Mouse (Mus musculus) liver, adult (tissue): Measurements from ENCODE around the gene Cdc123.

Experiments used
- GATA4 ChIP-seq: IDR thresholded peaks from 2 replicates; pipeline ENCODE4 v1.6.1; 2014; ENCODE audit warnings: mild to moderate bottlenecking, low read length; ENCODE audit not compliant: insufficient replicate concordance

Cdc123 gene

DNA sequence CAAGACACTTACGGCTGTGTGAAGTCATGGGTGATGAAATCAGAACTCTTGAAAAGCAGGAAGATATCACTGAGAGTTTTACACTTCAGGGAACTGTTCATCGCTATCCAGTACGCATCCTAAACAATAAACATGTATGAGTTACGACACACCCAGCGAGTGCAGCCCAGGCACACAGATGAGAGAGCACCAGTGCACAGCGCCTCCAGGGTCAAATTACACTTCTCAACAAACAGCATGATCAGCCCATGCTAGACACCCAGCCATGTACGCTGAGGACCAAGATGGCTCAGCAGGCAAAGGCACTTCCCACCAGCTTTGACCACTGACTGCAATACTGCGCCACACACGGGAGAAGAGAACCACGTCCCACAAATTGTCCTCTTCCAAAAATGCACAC, 23.7 kb downstream of the Cdc123 start:
- TF ChIP-seq GATA4: no peak

DNA sequence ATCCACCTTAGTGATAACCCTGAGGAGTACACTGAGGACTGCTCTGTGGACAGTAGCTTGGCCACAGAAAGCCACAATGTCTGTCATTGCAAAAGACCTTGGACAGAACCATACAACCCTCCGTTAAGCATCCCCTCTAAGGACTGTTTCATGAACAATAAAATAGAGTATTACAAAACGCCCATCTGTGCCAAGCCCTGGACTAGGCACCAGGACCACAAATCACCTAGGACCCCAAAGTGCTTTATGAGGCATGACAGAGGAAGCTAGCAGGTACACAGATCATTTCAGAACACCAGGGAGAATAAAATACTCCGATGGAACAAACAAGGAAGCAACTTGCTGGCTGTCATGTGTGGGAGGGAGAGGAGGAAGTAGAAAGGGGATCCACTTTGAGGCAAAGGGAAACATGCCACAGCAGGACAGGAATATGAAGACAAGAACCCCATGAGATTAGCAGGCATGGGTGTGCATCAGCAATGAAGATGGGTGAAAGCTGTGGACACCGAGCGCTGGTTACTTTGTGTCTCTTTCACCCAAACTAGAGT, 33.7 kb downstream of the Cdc123 start:
- TF ChIP-seq GATA4: no peak

DNA sequence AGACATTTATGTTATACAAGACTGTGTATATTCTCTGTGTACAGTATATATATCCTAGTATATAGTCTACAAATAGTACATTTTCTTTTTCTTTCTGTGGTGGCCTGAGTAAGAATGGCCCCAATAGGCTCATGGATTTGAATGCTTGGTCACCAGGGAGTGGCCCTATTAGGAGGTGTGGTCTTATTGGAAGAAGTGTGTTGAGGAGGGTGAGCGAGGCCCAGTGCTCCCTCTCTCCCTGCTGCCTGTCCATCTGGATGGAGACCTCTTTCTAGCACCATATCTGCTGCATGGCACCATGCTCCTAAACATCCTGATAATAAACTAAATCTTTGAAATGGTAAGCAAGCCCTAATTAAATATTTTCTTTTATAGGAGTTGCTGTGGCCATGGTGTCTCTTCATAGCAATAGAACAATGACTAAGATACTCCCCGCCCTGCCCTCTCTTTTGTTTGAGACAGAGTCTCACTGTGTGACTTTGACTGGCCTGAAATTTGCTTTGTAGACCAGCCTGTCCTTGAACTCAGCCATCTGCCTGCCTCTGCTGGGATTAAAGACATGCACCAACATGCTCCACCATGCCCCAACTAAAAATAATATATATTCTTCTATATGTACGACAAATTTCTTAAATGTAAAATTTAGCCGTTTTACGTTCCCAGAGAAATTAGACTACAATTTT, 34.8 kb downstream of the Cdc123 start:
- no peak for TF ChIP-seq GATA4

DNA sequence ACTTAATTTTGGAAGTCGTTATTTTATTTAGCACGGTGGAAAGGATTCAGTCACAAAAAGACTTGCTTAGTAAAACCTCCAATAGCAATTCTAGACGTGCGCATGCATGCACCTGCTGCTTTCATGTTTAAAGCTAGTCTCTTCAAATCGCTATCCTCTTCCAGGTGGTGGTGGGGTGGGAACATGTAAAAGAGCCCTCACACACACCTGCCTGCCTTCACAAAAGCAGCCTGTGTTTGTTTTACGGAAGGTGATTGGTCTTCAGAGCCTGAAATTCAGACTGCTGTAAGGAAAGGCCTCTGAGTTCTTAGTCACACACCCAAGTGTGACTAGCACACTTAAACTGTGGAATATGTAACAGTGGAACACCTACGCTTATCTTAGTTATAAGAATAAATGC, 39.7 kb downstream of the Cdc123 start:
- TF ChIP-seq GATA4: no peak

DNA sequence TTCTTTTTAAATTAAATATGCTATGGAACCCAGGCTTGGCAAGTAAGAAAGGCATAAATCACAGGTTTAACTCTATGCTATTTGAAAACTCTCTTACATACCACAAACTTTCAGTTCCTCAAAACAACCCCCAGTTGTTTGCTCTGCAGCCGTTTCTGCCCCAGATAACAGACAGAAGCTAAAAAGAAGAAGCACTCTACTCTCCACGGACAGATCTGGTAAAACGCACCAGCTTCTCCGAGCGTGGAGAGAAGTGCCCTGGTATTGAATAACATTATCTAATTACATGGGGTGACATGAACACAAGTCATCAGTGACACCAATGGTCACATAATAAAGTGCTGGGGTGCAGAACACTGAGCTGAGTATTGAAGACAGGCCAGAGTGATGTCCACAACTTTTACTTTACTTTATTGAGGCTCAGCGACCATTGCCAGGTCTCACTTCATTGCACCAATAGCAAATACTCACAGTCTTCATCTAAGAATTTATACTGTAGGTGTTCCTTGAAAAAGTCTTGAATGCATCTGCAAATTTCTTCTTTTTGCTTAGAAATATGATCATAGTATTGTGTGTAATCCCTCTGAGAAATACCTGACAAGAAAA, 40.4 kb downstream of the Cdc123 start:
- no peak for TF ChIP-seq GATA4

DNA sequence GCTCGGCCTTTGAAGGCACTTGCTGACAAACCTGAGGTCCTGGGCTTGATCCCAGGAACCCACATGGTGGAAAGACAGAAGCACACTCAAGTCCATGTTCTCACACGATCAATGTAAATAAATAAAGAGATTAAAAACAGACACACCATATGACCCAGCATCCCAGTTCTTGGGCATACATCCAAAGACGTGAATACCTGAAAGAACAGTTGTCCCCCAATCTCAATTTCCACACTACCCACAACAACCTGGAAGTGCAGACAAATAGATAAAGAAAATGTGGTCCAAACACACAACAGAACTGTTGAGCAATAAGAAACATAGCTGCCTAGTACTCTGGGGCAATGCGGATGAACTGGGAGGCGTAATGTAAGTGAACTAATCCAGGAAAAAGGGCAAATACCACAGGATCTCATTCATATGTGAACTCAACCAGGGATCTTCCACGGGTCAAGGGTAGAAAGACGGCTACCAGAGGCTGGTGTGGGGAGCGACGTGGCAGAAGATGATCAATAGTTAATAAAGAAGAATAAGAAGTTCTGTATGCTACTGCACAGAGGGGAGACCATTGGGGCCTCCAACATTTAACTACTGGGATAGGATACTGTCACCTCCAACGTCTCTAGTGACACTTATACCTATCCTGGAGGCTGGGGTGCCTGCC, 42.9 kb downstream of the Cdc123 start:
- no peak for TF ChIP-seq GATA4

DNA sequence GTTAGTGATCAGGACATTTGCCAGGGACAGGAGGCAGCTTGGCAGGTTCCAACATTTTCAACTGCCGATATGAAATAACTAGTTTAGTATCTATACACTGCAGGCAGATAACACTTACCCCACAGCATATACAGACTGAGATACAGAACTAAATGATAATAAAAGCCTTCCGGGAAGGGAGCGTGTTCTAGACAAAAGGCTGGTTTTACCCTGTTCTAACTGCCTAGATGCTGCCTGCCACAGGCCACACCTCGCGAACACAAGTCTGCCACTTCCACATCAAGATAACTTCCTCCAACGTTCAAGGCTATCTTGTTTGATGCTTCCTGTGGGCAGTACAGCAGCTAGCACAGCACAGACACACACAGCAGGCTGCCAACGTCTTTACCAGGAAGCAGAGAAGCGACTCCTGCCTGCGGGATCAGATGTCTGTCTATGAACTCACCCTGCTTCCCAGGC, 43.8 kb downstream of the Cdc123 start:
- TF ChIP-seq GATA4: peak; percentile 18; the same call in 1 of the 2 replicates

DNA sequence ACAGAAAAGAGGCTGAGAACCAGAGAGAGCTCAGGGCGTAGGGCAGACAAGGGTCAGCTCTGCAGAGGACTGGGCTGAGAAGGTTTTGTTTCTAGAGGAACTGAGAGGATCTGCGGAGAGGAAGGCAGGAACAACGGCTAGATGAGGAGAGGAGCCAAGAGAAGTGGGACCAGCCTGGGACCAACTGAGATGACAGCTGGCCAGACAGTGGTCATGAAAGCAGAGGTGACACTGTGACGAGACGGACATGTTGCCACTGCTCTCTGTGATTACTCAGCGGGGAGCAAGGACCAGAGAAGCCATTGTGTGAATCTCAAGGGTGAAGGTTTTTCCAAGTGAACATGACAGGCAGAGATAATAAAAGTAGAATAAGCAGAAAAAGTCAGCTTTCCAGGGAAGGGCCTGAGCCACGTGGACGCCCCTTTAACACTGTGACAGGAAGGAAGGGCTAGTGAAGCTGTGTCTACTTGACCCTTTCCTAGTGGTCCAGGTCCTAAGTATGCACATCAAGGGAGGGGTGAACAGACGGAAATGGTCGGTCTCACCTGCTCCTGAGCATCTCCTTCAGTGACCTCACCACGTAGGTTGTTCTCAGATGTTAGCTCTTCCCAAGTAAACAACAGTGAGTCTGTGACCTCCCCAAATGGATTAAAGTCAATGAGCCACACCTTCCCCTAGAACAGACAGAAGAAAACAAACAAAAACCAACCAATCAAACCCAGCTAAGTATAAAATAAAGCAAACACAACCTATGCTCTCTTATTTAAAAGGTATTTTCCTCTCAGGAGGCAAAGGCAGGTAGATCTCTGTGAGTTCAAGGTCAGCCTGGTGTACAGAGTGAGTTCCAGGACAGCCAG, 46.9 kb downstream of the Cdc123 start:
- TF ChIP-seq GATA4: no peak

DNA sequence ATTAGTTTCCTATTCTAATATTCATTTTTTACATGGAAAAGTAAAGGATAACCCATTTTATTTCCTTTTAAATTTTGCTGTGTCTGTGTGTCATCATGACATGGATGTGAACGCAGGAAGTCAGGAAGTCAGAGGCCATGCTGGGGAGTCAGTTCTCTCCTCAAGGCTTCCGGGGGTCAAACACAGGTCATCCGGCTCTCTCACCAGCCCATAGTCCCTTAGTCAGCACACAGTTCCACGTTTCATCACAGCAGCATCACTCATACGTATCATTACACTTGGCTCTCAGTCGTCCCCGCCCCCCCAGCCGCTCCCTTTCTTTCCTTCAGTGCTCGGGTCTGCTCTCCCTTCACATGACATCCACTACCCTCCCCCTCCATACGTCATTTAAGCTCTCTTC, 51.2 kb downstream of the Cdc123 start:
- TF ChIP-seq GATA4: no peak

DNA sequence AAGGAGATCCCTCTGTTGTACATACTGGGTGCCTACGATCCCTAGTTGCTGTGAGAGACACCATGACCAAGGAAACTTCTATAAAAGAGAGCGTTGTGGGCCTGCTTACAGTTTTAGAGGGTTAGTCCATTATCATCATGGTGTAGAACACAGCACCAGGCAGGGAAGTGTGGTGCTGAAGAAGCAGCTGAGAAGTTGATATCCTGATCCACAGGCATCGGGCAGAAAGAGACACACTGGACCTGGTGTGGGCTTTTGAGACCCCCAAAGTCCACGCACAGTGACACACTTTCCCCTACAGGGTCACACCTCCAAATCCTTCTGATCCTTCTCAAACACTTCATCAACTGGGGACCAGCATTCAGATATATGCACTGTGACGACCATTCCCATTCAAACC, 52.9 kb downstream of the Cdc123 start:
- no peak for TF ChIP-seq GATA4

DNA sequence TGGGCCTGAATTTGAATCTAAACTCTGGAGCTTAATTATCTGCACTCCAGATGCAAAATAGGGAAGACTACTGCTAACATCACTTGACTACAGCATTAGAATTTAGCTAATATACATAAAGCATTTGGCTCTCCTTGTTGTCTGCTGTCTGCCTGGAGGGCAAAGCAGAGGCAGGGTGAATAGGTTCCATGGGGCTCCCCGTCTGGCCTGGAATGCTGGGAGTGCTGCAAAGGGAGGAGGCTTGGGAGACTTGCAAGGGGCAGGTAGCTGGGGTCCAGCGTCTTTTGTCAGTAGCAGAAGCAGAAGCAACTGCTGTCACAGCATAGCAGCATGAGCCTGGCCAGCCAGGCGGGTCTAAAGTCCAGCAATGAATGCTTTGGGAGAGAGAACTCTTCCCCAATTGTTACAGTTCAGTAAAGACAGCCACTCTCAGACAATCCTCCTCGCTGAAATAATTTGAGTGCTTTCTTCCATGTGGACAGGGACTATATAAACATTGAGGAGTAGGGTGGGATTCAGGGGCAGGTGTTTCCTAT, 55.3 kb downstream of the Cdc123 start:
- no peak for TF ChIP-seq GATA4

DNA sequence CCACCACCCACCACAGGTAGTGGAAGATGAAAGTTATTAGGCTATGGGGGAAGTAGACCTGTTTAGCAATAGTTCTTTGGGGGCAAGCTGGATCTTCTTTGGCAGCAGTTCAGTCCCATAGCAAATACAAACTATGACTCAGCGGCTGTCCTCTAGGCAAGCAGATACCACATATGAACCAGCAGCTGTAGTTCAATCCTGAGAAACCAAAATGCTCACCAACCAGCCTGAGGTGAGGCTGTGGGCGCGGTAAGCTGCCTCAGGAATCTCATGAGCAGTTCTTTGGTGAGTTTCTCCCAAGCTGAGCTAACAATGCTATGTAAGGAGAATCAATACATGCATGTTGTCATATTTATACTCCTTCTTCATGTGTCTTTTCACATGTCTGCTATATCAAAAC, 57.6 kb downstream of the Cdc123 start:
- TF ChIP-seq GATA4: no peak

DNA sequence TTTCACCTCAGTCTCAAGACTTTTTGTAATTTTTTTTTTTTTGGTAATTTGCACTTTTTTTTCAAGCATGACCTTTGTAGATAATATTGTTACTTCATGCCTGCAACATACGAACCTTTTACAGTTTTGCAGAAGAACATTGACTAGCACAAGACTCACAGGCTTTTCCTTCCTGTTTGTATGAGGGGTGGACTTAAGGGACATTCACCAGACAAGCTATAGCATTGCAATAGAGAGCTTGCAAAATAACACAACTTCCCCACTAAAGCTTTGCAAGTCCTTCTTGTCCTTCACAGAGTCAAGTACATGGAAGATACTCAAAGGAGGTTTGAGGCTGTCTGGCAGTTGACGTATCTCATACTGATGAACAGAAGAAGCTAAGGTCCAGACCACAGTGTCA, 72.5 kb downstream of the Cdc123 start:
- no peak for TF ChIP-seq GATA4

DNA sequence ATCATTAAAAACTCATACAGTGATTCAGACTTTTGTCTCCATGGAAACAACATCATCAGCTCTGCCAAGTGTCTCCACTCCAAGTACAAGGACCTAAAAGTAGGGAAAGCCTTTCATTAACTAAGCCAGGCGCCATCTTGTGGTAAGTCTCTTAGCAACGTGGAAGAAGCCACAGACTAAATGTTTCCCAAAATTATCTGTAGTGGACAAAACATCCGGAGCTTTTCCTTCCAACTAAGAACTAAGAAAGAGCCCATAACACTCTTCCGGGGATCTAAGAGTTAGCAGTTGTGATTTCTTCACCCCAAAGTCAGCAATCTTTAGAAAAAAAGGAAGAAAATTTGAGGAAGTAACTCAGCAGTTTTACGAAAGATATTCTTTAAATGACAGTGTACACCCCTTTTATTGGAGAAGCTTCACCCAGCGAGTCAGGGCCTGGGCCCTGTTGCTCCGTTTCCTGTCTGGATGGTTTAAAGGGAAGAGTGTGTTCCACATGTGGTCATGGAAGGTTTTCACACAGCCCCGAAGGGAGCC, 74.2 kb downstream of the Cdc123 start:
- peak; percentile 46; the same call in 1 of the 2 replicates for TF ChIP-seq GATA4

DNA sequence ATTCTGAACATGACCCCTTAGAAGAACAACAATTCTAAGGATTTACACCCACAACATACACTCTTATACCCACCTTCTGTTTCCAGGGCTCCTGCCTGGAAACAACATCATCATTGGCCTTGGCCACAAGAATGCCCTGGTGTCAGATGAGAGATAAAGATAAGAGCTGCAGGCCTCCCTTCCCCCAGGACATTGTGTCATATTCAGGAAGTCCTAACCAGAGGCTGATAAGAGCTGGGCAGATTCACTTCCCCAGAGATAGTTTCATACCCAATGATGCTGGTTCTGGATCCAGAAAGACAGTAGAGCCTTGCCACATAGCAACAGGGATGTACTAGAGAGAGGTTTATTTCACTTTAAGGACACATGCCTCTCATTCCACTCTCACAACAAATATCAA, 75.3 kb downstream of the Cdc123 start:
- no peak for TF ChIP-seq GATA4
